Mouse (Mus musculus) liver, adult 2 months (tissue): Measurements from ENCODE around the gene Dicer1. TPM values are rescaled to one million over a fixed set of nuclear protein-coding genes. Genes with fewer than 3 reads are reported as not detected.

ENCODE experiments used
- DNase-seq: peaks from one replicate; pipeline ENCODE4 v3.0.0-alpha.2; 2011; ENCODE audit warnings: low read depth, low spot score; ENCODE audit errors: extremely low read depth
- H3K27ac ChIP-seq: fragments of 200-500 bp; replicated peaks from 2 replicates; pipeline ENCODE4 v1.5.1; 2012; ENCODE audit warnings: low read depth, mild to moderate bottlenecking, control low read depth, inconsistent platforms, low read length; ENCODE audit not compliant: insufficient read depth
- H3K27me3 ChIP-seq: fragments of 200-500 bp; 2 replicates; pipeline ENCODE4 v1.6.1; 2012; ENCODE audit warnings: mild to moderate bottlenecking, moderate library complexity, low read length, inconsistent platforms; ENCODE audit not compliant: control insufficient read depth, insufficient read depth
- H3K36me3 ChIP-seq: fragments of 200-500 bp; 2 replicates; pipeline ENCODE4 v1.6.1; 2012; ENCODE audit warnings: low read length, inconsistent platforms; ENCODE audit not compliant: control insufficient read depth, insufficient read depth
- H3K4me1 ChIP-seq: fragments of 200-500 bp; 2 replicates; pipeline ENCODE4 v1.6.1; 2011; ENCODE audit warnings: low read length; ENCODE audit not compliant: control insufficient read depth, insufficient read depth
- H3K4me3 ChIP-seq: fragments of 200-500 bp; 2 replicates; pipeline ENCODE4 v1.5.1; 2011; ENCODE audit warnings: low read depth, mild to moderate bottlenecking, control low read depth, low read length, moderate library complexity; ENCODE audit not compliant: insufficient read depth
- H3K79me2 ChIP-seq: fragments of 200-500 bp; 2 replicates; pipeline ENCODE4 v1.6.1; 2012; ENCODE audit warnings: inconsistent platforms, mild to moderate bottlenecking, low read length, moderate library complexity; ENCODE audit not compliant: control insufficient read depth, insufficient read depth
- H3K9ac ChIP-seq: fragments of 200-500 bp; 2 replicates; pipeline ENCODE4 v1.6.1; 2012; ENCODE audit warnings: low read depth, mild to moderate bottlenecking, control low read depth, inconsistent platforms, low read length
- CTCF ChIP-seq: fragments of 200-500 bp; IDR thresholded peaks from 2 replicates; pipeline ENCODE4 v1.5.1; 2011; ENCODE audit warnings: low read depth, low read length, control low read depth
- POLR2A ChIP-seq: fragments of 200-500 bp; IDR thresholded peaks from 2 replicates; pipeline ENCODE4 v1.6.1; 2011; ENCODE audit warnings: low read length, control low read depth; ENCODE audit not compliant: insufficient read depth; ENCODE audit errors: extremely low read depth
- whole genome bisulfite sequencing: fragments of 180-500 bp; shearing (Covaris S2); methylation state at CpG from one replicate; pipeline ENCODE4 v1.1.7; 2018; 5-methylcytosine and 5-hydroxymethylcytosine counted together
- polyA plus RNA-seq: library from polyadenylated mRNA; depleted of rRNA; stranded (reverse); fragments of >200 nt; gene quantifications from 2 replicates; pipeline ENCODE4 v1.2.3, GENCODE M21; 2012
- total RNA-seq: library from RNA; depleted of rRNA; stranded (reverse); fragments of >200 nt; gene quantifications from 2 replicates; pipeline ENCODE4 v1.2.3, GENCODE M21; 2014

The Dicer1 gene
- total and polyA plus RNA-seq, 2 experiments, result 4.9 to 14.8 TPM

DNA sequence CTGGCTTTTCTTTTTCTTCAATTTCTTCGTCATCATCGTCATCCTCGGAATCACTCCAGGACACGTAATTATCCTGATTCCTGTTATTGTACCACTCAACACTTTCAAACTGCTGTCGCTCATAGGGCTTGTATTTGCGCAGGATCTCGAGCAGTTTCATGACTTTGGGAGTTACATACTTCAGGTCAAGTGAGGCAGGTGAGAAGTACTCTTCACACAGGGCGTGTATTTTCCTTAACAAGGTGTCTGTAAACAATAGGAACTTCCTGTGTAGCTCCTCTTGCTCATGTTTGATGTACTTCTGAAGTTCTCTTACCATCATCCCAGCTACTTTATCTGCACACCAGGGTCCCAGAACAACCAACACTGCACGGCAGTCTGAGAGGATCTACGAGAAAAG lies 29.7 kb downstream of the Dicer1 start:
- no peak for TF ChIP-seq CTCF
- TF ChIP-seq POLR2A, result no peak
- 96% methylated on average over 10 of the region's 10 CpGs for WGBS

DNA sequence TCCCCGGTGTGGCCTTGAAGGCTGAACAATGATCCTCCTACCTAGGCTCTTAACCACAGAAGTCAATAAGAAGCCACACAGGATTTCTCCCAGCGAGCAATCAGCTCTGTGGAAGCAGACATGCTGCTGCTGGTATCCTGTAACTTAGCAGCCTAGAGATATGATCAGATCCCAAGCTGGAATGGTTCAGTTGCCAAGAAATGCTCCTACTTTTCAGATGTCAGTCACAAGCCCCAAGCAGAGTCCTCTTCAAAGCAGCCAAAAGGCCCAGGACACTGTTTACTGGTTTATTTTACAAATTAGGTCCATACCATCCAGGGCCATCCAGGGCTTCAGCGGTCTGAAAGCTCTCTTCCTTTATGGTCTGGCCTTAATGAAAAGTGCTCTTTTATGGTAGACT lies 30.7 kb downstream of the Dicer1 start:
- H3K36me3 ChIP-seq, result peaks cover 46% of the 10 kb centered on the region
- no peaks in the 10 kb centered on the region for H3K27me3 ChIP-seq
- no peak for DNase-seq
- TF ChIP-seq CTCF (no peak), POLR2A (no peak)
- H3K27ac ChIP-seq, result no peak overlapping the region
- H3K9ac ChIP-seq, result no peak overlapping the region
- WGBS, result 92% methylated on average over 3 of the region's 3 CpGs
- no peak overlapping the region for H3K4me3 ChIP-seq
- peaks cover 12% of the 10 kb centered on the region; the same call in 1 of the 2 replicates for H3K79me2 ChIP-seq
- no peaks in the 10 kb centered on the region for H3K4me1 ChIP-seq

More for the DNA sequence above, 29.7 kb downstream of the Dicer1 start:
- H3K36me3 ChIP-seq, result peaks cover 49% of the 10 kb centered on the region
- H3K27ac ChIP-seq, result no peak overlapping the region
- peaks cover 12% of the 10 kb centered on the region; the same call in 1 of the 2 replicates for H3K79me2 ChIP-seq
- H3K9ac ChIP-seq, result no peak overlapping the region
- DNase-seq, result no peak
- no peak overlapping the region for H3K4me3 ChIP-seq
- H3K4me1 ChIP-seq, result no peaks in the 10 kb centered on the region
- no peaks in the 10 kb centered on the region for H3K27me3 ChIP-seq

DNA sequence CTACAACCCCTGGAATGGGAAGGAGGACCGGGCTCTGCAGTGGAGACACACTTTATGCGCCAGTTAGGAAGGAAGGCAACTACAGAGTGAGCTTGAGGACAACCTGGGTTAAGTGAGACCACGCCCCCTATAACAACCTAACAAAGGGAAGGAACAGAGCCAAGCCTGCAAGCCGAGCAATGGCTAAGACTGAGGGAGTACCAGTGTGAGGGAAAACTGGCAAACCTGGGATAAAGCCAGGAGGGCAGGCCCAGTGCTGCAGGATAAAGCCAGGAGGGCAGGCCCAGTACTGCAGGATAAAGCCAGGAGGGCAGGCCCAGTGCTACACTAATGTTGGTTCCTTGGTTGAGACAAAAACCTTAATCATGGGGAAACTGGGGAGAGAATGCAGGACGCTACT lies 32.8 kb downstream of the Dicer1 start:
- no peak overlapping the region for H3K4me3 ChIP-seq
- no peak for DNase-seq
- no peak overlapping the region for H3K27ac ChIP-seq
- peaks cover 12% of the 10 kb centered on the region; the same call in 1 of the 2 replicates for H3K79me2 ChIP-seq
- no peaks in the 10 kb centered on the region for H3K4me1 ChIP-seq
- H3K27me3 ChIP-seq, result no peaks in the 10 kb centered on the region
- 74% methylated on average over 5 of the region's 5 CpGs for WGBS
- no peak overlapping the region for H3K9ac ChIP-seq
- H3K36me3 ChIP-seq, result peaks cover 45% of the 10 kb centered on the region
- TF ChIP-seq POLR2A, result no peak
- TF ChIP-seq CTCF, result no peak

- H3K79me2 ChIP-seq, result peaks cover 12% of the 10 kb centered on the region; the same call in 1 of the 2 replicates
- H3K36me3 ChIP-seq, result peaks cover 43% of the 10 kb centered on the region
- H3K27me3 ChIP-seq, result no peaks in the 10 kb centered on the region
- TF ChIP-seq POLR2A, result no peak
- no peak for TF ChIP-seq CTCF
- no peaks in the 10 kb centered on the region for H3K4me1 ChIP-seq
- no peak for DNase-seq
- H3K4me3 ChIP-seq, result no peak overlapping the region
- 98% methylated on average over 5 of the region's 5 CpGs for WGBS
- H3K27ac ChIP-seq, result no peak overlapping the region
- no peak overlapping the region for H3K9ac ChIP-seq
Measured at GRCm38 (mm10) chr12:104716409-104716808, 35.3 kb downstream of the Dicer1 start.

DNA sequence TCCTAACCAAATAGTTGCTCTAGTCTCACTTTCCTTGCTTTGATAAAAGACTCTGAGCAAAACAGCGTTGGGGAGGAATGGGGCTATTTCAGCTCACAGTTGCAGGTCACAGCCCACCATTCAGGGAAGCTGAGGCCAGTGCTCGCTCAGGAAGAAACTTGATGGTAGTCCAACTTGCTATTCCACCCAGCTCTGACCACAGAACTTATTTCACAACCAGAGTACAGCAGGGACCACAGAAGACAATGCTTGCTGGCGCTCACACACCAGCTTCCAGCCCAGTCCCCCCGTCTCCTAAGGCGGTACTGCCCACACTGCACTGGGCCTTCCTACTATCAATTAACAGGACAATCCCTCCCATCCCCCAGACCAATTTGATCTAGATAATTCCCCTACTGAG lies 36.3 kb downstream of the Dicer1 start:
- Histone ChIP-seq H3K9ac (no peak overlapping the region), H3K4me3 (no peak overlapping the region), H3K4me1 (no peaks in the 10 kb centered on the region), H3K36me3 (peaks cover 46% of the 10 kb centered on the region), H3K79me2 (peaks cover 12% of the 10 kb centered on the region; the same call in 1 of the 2 replicates), H3K27ac (no peak overlapping the region), H3K27me3 (no peaks in the 10 kb centered on the region)
- WGBS, result 95% methylated on average over 5 of the region's 5 CpGs
- DNase-seq, result no peak
- TF ChIP-seq CTCF, result no peak
- TF ChIP-seq POLR2A, result no peak

DNA sequence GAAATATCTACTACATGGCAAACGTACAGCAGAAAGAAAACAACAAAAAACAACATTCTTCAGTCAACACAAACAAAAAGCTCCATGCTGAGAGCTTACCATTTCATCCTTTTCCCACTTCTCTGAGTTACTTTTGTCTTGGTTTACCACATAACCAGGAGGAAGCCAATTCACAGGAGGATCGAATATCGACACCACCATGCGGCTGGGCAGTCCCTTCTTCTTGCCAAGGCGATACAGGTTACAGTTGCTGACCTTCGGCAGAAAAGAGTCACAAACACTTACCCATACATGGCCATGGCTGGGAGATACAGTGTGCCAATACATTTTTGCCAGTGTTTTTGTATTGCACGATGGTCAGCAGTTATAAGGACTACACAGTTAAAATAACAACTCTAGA lies 51.5 kb downstream of the Dicer1 start:
- no peak for DNase-seq
- WGBS, result 91% methylated on average over 7 of the region's 7 CpGs

More for the DNA sequence above, 51.5 kb downstream of the Dicer1 start:
- Histone ChIP-seq H3K4me3 (no peak overlapping the region), H3K79me2 (no peaks in the 10 kb centered on the region), H3K27me3 (no peaks in the 10 kb centered on the region), H3K9ac (no peak overlapping the region), H3K4me1 (no peaks in the 10 kb centered on the region), H3K27ac (no peak overlapping the region), H3K36me3 (peaks cover 67% of the 10 kb centered on the region)
- TF ChIP-seq CTCF (no peak), POLR2A (no peak)
